Mouse (Mus musculus): ENCODE measurements around the gene Aarsd1.
"Not testable (repeated sequence)": the region's sequence is repeated elsewhere in the genome, so short reads cannot be mapped to it uniquely, and the experiment has no call there.

Gene Aarsd1

DNA sequence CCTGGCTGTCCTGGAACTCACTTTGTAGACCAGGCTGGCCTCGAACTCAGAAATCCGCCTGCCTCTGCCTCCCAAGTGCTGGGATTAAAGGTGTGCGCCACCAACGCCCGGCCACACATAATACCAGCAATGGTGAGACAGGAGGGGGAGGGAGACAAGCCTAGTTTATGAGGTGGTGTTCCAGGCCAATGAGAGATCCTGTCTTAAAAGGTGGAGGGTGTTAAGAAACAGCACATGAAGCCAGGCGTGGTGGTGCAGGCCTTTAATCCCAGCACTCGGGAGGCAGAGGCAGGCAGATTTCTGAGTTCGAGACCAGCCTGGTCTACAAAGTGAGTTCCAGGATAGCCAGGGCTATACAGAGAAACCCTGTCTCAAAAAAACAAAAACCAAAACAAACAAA, 39.2 kb downstream of the Aarsd1 start:
- not testable (repeated sequence) for DNase-seq (ENCODE audit: low spot score)

- no peak for DNase-seq (ENCODE audit: low spot score)
Measured at GRCm38 (mm10) chr11:101374421-101374938, 42.9 kb downstream of the Aarsd1 start.

- DNase-seq (ENCODE audit: low spot score), result no peak
Measured at GRCm38 (mm10) chr11:101370141-101370540, 47.3 kb downstream of the Aarsd1 start.

- no peak for DNase-seq (ENCODE audit: low spot score)
Measured at GRCm38 (mm10) chr11:101367326-101367935, 50.0 kb downstream of the Aarsd1 start, which contains the start of gene G6pc. TSS of gene G6pc (plus strand) at chr11:101367561.

DNA sequence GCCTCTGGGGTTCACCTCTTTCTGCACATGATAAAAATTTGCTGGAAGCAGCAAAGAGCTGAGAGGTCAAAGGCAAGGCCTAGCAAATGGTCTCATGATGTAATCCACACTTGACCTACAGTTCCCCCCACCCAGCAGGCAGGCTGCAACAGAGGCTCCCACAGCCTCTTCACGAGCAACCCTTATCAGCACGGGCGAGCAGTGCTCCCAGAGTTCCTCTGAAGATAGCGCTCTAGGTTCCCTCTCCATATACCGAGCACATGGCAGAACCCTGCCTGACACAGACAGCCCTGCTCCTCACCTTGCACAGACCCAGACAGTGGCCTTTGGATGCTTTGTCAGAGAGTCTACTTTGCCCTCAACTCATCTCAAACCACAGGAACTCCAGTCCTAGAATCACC, 52.9 kb downstream of the Aarsd1 start:
- no peak for DNase-seq (ENCODE audit: low spot score)

- no peak for DNase-seq (ENCODE audit: low spot score)
Measured at GRCm38 (mm10) chr11:101360651-101361113, 56.7 kb downstream of the Aarsd1 start.

DNA sequence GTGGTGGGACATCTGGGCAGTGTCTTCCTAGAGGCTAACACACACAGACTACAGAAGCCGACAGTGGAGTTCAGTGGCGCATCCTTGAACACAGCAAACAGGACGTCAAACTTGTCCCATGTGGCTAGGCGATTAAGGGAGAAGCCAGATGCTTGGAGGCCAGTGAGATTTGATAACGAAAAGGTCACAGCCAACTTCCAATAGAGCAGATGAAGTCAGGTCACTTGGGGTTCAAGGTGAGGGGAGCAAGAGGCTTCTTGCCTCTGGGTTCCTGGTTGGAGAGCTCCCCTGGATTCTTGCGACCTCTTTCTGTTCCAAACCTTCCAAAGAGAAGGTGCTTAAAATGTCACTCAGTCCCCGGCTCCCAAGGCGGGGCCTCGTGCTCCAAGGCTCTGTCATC, 57.6 kb downstream of the Aarsd1 start:
- no peak for DNase-seq (ENCODE audit: low spot score)

DNA sequence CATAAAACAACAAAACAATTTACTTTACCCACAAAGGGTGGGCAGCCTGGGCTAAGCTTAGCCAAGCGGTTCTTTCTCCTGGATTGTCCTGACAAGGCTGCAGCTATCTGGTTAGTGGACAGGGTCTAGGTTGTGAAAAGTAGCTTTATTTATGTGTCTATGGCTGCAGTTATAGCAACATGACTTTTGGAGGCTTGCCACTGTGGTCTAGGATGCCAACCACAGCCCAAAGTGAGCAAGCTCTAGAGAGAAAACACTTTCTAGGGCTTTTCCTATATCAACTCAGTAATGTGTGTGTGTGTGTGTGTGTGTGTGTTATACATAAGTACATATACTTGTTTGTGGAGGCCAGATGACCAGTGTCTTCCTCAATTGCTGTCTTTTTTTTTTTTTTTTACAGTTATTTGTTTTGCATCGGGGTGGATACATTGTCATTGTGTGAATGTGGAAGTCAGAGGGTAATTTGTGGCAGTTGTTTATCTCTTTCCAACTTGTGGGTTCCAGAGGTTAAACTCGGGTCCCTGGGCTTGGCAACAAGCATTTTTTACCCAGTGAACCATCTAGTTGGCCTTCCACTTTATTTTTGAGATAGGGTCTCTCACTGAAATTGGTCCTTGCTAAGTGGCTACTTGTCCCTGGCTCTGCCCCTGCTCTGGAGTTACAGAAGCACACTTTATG, 59.8 kb downstream of the Aarsd1 start:
- no peak for DNase-seq (ENCODE audit: low spot score)

All from c-Kit-positive CD71-positive TER-119-positive erythroid progenitor cells, embryonic 14.5 days (primary cell).